In the genomic region with DNA sequence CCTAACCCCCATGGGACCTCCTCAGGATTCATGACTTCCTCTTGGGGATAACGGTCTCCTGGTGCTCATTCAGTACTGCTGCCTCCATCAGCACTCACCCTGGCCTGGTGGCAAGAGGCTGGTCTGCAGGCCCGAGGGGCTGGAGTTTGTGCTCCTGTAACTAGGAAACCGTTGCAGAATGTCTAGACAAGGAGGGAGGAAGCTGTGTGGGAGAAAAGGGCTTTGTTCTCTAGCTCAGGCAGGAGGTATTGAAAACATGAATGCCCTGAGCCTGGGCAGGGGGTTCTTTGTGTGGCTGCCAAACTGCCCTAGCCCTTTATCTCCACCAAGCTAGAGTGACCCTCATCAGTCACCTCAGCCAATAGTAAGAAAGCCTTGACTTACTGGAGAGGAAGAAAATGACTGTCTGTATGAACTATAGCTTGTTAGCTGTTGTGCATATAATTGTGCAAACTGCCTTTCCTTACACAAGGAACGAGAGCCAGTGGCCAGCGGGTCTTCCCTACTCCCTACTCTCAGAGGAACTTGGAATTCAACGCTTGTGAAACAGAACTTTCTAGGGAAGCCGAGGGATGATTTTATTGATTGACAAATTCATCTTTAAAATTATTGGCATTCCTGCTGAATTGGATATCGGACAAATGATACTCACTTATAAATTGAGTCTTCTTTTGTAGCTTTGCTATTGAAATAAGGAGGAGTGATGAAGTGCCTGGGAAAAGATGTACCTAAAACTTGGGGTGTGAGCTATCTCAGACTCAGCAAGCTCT, we compare ENCODE assay signal across 9 mouse cellular contexts. TPM values are rescaled to one million over a fixed set of nuclear protein-coding genes. Genes with fewer than 3 reads are reported as not detected.
DNase-seq lines count a peak whose midpoint lies in the region; ATAC-seq lines count a peak whose summit lies in the region.
"Had no signal": no experiment of that assay in that cellular context is flagged by ENCODE, and none has a peak within 500 bp of the region (broad histone marks: within the 10 kb centered on the region; RNA-seq: fewer than 3 reads in every experiment).

No protein-coding gene starts in this region.

- H3K4me3 ChIP-seq in heart, embryonic 12.5 days: no peak overlapping the region
- no peak overlapping the region for H3K4me3 ChIP-seq in forebrain, embryonic 16.5 days (replicated peaks; ENCODE audit: low read length)
- H3K4me3 ChIP-seq in midbrain, embryonic 13.5 days (replicated peaks): no peak overlapping the region
- H3K4me3 ChIP-seq: embryonic facial prominence, embryonic 15.5 days had no signal

- 52% methylated on average over 8 of the region's 8 CpGs for WGBS in heart, embryonic 12.5 days
- WGBS in forebrain, embryonic 16.5 days: 5% methylated on average over 8 of the region's 8 CpGs
- 7% methylated on average over 8 of the region's 8 CpGs for WGBS in midbrain, embryonic 13.5 days

- peaks cover 3% of the 10 kb centered on the region; the same call in 1 of the 2 replicates for H3K36me3 ChIP-seq in heart, embryonic 12.5 days
- H3K36me3 ChIP-seq in forebrain, embryonic 16.5 days (ENCODE audit: control insufficient read depth, insufficient read depth): no peaks in the 10 kb centered on the region
- 0 out of 2 replicates have a peak, but pooled peaks cover 3% of the 10 kb centered on the region for H3K36me3 ChIP-seq in midbrain, embryonic 13.5 days
- H3K36me3 ChIP-seq: embryonic facial prominence, embryonic 15.5 days had no signal

- H3K4me1 ChIP-seq in heart, embryonic 12.5 days (replicated peaks): peaks cover 40% of the 10 kb centered on the region
- peaks cover 46% of the 10 kb centered on the region for H3K4me1 ChIP-seq in forebrain, embryonic 16.5 days (replicated peaks; ENCODE audit: control insufficient read depth, insufficient read depth, low read length)
- peaks cover 70% of the 10 kb centered on the region for H3K4me1 ChIP-seq in midbrain, embryonic 13.5 days (replicated peaks)
- H3K4me1 ChIP-seq: embryonic facial prominence, embryonic 15.5 days had no signal

- intact Hi-C loops in heart, postnatal 14 days (cut with DNase I): no loop called here

- no peaks in the 10 kb centered on the region for H3K9me3 ChIP-seq in heart, embryonic 12.5 days (replicated peaks)
- no peaks in the 10 kb centered on the region for H3K9me3 ChIP-seq in forebrain, embryonic 16.5 days (ENCODE audit: control insufficient read depth, low read length)
- no peaks in the 10 kb centered on the region for H3K9me3 ChIP-seq in midbrain, embryonic 13.5 days
- H3K9me3 ChIP-seq: embryonic facial prominence, embryonic 15.5 days had no signal

- no peaks in the 10 kb centered on the region for H3K27me3 ChIP-seq in heart, embryonic 12.5 days (replicated peaks)
- H3K27me3 ChIP-seq in forebrain, embryonic 16.5 days (replicated peaks; ENCODE audit: control insufficient read depth, insufficient read depth, low read length): no peaks in the 10 kb centered on the region
- no peaks in the 10 kb centered on the region for H3K27me3 ChIP-seq in midbrain, embryonic 13.5 days
- H3K27me3 ChIP-seq: embryonic facial prominence, embryonic 15.5 days had no signal

- DNase-seq in heart, postnatal 14 days: no peak
- DNase-seq in embryo, embryonic 10 days (ENCODE audit: low spot score): peak; percentile 85
- no peak for DNase-seq in right cerebral cortex, postnatal 14 days
- DNase-seq in spleen, adult 18-20 months: no peak
- no peak for DNase-seq in left cerebral cortex, adult 18-20 months (ENCODE audit: low spot score in 2 of 2)

- no peak overlapping the region for H3K4me2 ChIP-seq in heart, embryonic 12.5 days
- no peak overlapping the region; the same call in 1 of the 2 replicates for H3K4me2 ChIP-seq in forebrain, embryonic 16.5 days (ENCODE audit: low read length)
- H3K4me2 ChIP-seq in midbrain, embryonic 13.5 days (replicated peaks): no peak overlapping the region
- H3K4me2 ChIP-seq: embryonic facial prominence, embryonic 15.5 days had no signal

- ATAC-seq in heart, embryonic 12.5 days (ENCODE audit: insufficient number of reproducible peaks, low FRiP score): peak; percentile 36; the same call in 1 of the 2 replicates
- peak; percentile 77 for ATAC-seq in forebrain, embryonic 16.5 days
- ATAC-seq in midbrain, embryonic 13.5 days: peak; percentile 90

- H3K9ac ChIP-seq in heart, embryonic 12.5 days: no peak overlapping the region
- H3K9ac ChIP-seq in forebrain, embryonic 16.5 days (replicated peaks; ENCODE audit: low read depth, low read length): no peak overlapping the region; the same call in 1 of the 2 replicates
- H3K9ac ChIP-seq in midbrain, embryonic 13.5 days (replicated peaks): no peak overlapping the region
- H3K9ac ChIP-seq: embryonic facial prominence, embryonic 15.5 days had no signal

- peak overlapping the region; percentile 79 for H3K27ac ChIP-seq in heart, embryonic 12.5 days (ENCODE audit: poor library complexity, severe bottlenecking)
- peak overlapping the region; percentile 74 for H3K27ac ChIP-seq in forebrain, embryonic 16.5 days (ENCODE audit: low read length)
- H3K27ac ChIP-seq in midbrain, embryonic 13.5 days: peak overlapping the region; percentile 79
- H3K27ac ChIP-seq: embryonic facial prominence, embryonic 15.5 days had no signal

RNA-seq across cellular contexts. Expression of a gene that starts 11.8 kb away (rescaled TPM):
- polyA plus RNA-seq in heart, embryonic 12.5 days (2016; fragmentation: Nextera tagmentation; extraction: Ambion mirVana): 14.5 and 19.7 TPM in 2 replicates
- total RNA-seq in heart, postnatal 14 days (2021): 10 to 100 TPM in 1 of 2 experiments, 1 to 10 TPM in 1; 9.7 to 12.8 TPM
- polyA plus RNA-seq in forebrain, embryonic 16.5 days (2015; fragmentation: Nextera tagmentation; extraction: Ambion mirVana): 148 and 168 TPM in 2 replicates
- 91.2 and 96.6 TPM in 2 replicates for polyA plus RNA-seq in midbrain, embryonic 13.5 days (2015; fragmentation: Nextera tagmentation; extraction: Ambion mirVana)
- total RNA-seq in left cerebral cortex, adult 18-20 months (2021): 100 to 1,000 TPM; 148 TPM

RNA-seq across cellular contexts. Expression of a gene that starts 40.4 kb away (rescaled TPM):
- 13.2 and 13.9 TPM in 2 replicates for polyA plus RNA-seq in heart, embryonic 12.5 days (2016; fragmentation: Nextera tagmentation; extraction: Ambion mirVana)
- total RNA-seq in heart, postnatal 14 days (2021): 10 to 100 TPM; 10.3 to 12.5 TPM
- 10.5 and 10.7 TPM in 2 replicates for polyA plus RNA-seq in forebrain, embryonic 16.5 days (2015; fragmentation: Nextera tagmentation; extraction: Ambion mirVana)
- 11.8 and 12.2 TPM in 2 replicates for polyA plus RNA-seq in midbrain, embryonic 13.5 days (2015; fragmentation: Nextera tagmentation; extraction: Ambion mirVana)
- total RNA-seq in left cerebral cortex, adult 18-20 months (2021): 10 to 100 TPM; 11.2 to 13.1 TPM

RNA-seq across cellular contexts. Expression of a gene that starts 42.6 kb away (rescaled TPM):
- 27.2 and 28.4 TPM in 2 replicates for polyA plus RNA-seq in heart, embryonic 12.5 days (2016; fragmentation: Nextera tagmentation; extraction: Ambion mirVana)
- total RNA-seq in heart, postnatal 14 days (2021): 10 to 100 TPM; 11.8 to 11.9 TPM
- 6.8 and 9.0 TPM in 2 replicates for polyA plus RNA-seq in forebrain, embryonic 16.5 days (2015; fragmentation: Nextera tagmentation; extraction: Ambion mirVana)
- 7.9 and 8.2 TPM in 2 replicates for polyA plus RNA-seq in midbrain, embryonic 13.5 days (2015; fragmentation: Nextera tagmentation; extraction: Ambion mirVana)
- total RNA-seq in left cerebral cortex, adult 18-20 months (2021): 1 to 10 TPM; 9.5 to 9.9 TPM

Comparison
In these comparisons a context has a peak if more than half of its experiments do, and no peak if none do; other contexts are left out.
1. ATAC-seq: peak in every context shown above with its lines; median percentile 90 in midbrain, embryonic 13.5 days; 77 in forebrain, embryonic 16.5 days; 36 in heart, embryonic 12.5 days.